Mouse (Mus musculus) C3H10T1/2 (cell line): Measurements from ENCODE around the gene Prr23a3. TPM values are rescaled to one million over a fixed set of nuclear protein-coding genes. Genes with fewer than 3 reads are reported as not detected.

ENCODE experiments used
- polyA plus RNA-seq, 2 experiments: library from polyadenylated mRNA; unstranded; fragments of >200 nt; fragmentation: generic; extraction: Trizol; gene quantifications; one replicate each; pipeline ENCODE4 v1.2.1; 2012; ENCODE audit warnings: missing spikeins in 2 of 2

Prr23a3 gene
- not detected for polyA plus RNA-seq

GRCm38 (mm10) chr9:98864571-98864970 lies at the start of gene Prr23a3:
Gene Prr23a3, plus strand, starts transcription at chr9:98864767.

GRCm38 (mm10) chr9:98842117-98842516 lies 22.4 kb upstream of the Prr23a3 start, which contains the start of gene Prr23a1:
Gene Prr23a1, plus strand, starts transcription at chr9:98842503.

GRCm38 (mm10) chr9:98856210-98856609 lies 8.4 kb upstream of the Prr23a3 start, which contains the start of gene Prr23a2:
Gene Prr23a2, plus strand, starts transcription at chr9:98856494.

GRCm38 (mm10) chr9:98902819-98903218 lies 38.3 kb downstream of the Prr23a3 start, which contains the start of gene 7420426K07Rik:
Gene 7420426K07Rik, plus strand, starts transcription at chr9:98903119.

Other genes starting within 250 kb of the Prr23a3 start
- not detected for gene Prr23a1, start 22.3 kb upstream of the Prr23a3 start, polyA plus RNA-seq
- not detected for gene Prr23a2, start 8.3 kb upstream of the Prr23a3 start, polyA plus RNA-seq
- gene 7420426K07Rik, start 38.4 kb downstream of the Prr23a3 start, polyA plus RNA-seq: not detected
- not detected for gene Foxl2, start 90.5 kb downstream of the Prr23a3 start, polyA plus RNA-seq
- gene Faim, start 121.6 kb downstream of the Prr23a3 start, polyA plus RNA-seq: 10 to 100 TPM in 1 of 2 experiments, 1 to 10 TPM in 1; 7.7 to 20.5 TPM
- gene Gm1123, start 170.9 kb downstream of the Prr23a3 start, polyA plus RNA-seq: not detected